Mouse (Mus musculus) testis, adult 2 months (tissue): ENCODE measurements at regions not wholly inside any gene's neighbourhood (a gene's known extent, or its start where the extent isn't known, plus 50 kb on each side); places are given as distances from the start of the nearest gene placed in this dataset.

ENCODE experiments used
- CTCF ChIP-seq: fragments of 200-500 bp; IDR thresholded peaks from 2 replicates; pipeline ENCODE4 v1.5.1; 2012; ENCODE audit warnings: low read depth, mild to moderate bottlenecking, inconsistent platforms, low read length, moderate library complexity; ENCODE audit not compliant: control insufficient read depth, insufficient read depth, insufficient replicate concordance
- POLR2A ChIP-seq: fragments of 200-500 bp; IDR thresholded peaks from 2 replicates; pipeline ENCODE4 v1.6.1; 2012; ENCODE audit warnings: low read depth, mild to moderate bottlenecking, inconsistent platforms, low read length, moderate library complexity; ENCODE audit not compliant: control insufficient read depth

GRCm38 (mm10) chrX:99582611-99583010, 111.5 kb upstream of the Pja1 start:
- TF ChIP-seq POLR2A (no peak), CTCF (no peak)
